Mouse (Mus musculus) thymus, postnatal 0 days (tissue): ENCODE measurements around the gene Ccdc87. TPM values are rescaled to one million over a fixed set of nuclear protein-coding genes. Genes with fewer than 3 reads are reported as not detected.

Experiments
- DNase-seq: peaks from one replicate; pipeline ENCODE4 v3.0.0-alpha.2; 2015; ENCODE audit warnings: low spot score
- polyA plus RNA-seq: library from polyadenylated mRNA; unstranded; fragments of >200 nt; fragmentation: Nextera tagmentation; extraction: Ambion mirVana; gene quantifications from 2 replicates; pipeline ENCODE4 v1.2.1, GENCODE M21; 2015

Gene Ccdc87
- 0.13 TPM in 1 of 2 replicates, not detected in the other for polyA plus RNA-seq

- DNase-seq = peak; percentile 96
Measured at GRCm38 (mm10) chr19:4839149-4839548, at the start of gene Ccdc87, which contains the start of gene Ccs. TSS of gene Ccdc87 (plus strand) at chr19:4839366. TSS of gene Ccs (minus strand) at chr19:4839332.

GRCm38 (mm10) chr19:4793281-4793830 lies 45.8 kb upstream of the Ccdc87 start:
- DNase-seq = no peak

GRCm38 (mm10) chr19:4793831-4794422 lies 45.2 kb upstream of the Ccdc87 start, which contains the start of gene Rbm4:
TSS of gene Rbm4 (minus strand) at chr19:4793901.
- peak; percentile 99 for DNase-seq

- no peak for DNase-seq
Measured at GRCm38 (mm10) chr19:4795929-4796328, 43.2 kb upstream of the Ccdc87 start.

- no peak for DNase-seq
Measured at GRCm38 (mm10) chr19:4797846-4798245, 41.3 kb upstream of the Ccdc87 start.

- DNase-seq = no peak
Measured at GRCm38 (mm10) chr19:4799083-4799482, 40.1 kb upstream of the Ccdc87 start.

GRCm38 (mm10) chr19:4802691-4803091 lies 36.5 kb upstream of the Ccdc87 start:
- DNase-seq = no peak

- no peak for DNase-seq
Measured at GRCm38 (mm10) chr19:4803283-4803682, 35.9 kb upstream of the Ccdc87 start.

- DNase-seq = no peak
Measured at GRCm38 (mm10) chr19:4810309-4810708, 28.9 kb upstream of the Ccdc87 start.

GRCm38 (mm10) chr19:4810746-4811062 lies 28.5 kb upstream of the Ccdc87 start:
- DNase-seq = no peak

GRCm38 (mm10) chr19:4811063-4811908 lies 27.9 kb upstream of the Ccdc87 start, which contains the start of the genes Gm21992 and Rbm14:
TSS of gene Gm21992 (minus strand) at chr19:4811612.
TSS of gene Rbm14 (minus strand) at chr19:4811634.
- peak; percentile 98 for DNase-seq

- DNase-seq = no peak
Measured at GRCm38 (mm10) chr19:4811909-4812242, 27.3 kb upstream of the Ccdc87 start.

GRCm38 (mm10) chr19:4812334-4812949 lies 26.7 kb upstream of the Ccdc87 start:
- peak; percentile 5 for DNase-seq

- peak; percentile 33 for DNase-seq
Measured at GRCm38 (mm10) chr19:4813015-4813414, 26.2 kb upstream of the Ccdc87 start.

GRCm38 (mm10) chr19:4817182-4817835 lies 21.9 kb upstream of the Ccdc87 start:
- DNase-seq = no peak

GRCm38 (mm10) chr19:4820678-4821303 lies 18.4 kb upstream of the Ccdc87 start:
- no peak for DNase-seq

- no peak for DNase-seq
Measured at GRCm38 (mm10) chr19:4828444-4829114, 10.6 kb upstream of the Ccdc87 start.

GRCm38 (mm10) chr19:4829156-4829555 lies 10.0 kb upstream of the Ccdc87 start:
- DNase-seq = no peak

GRCm38 (mm10) chr19:4833977-4834376 lies 5.2 kb upstream of the Ccdc87 start:
- DNase-seq = no peak

- no peak for DNase-seq
Measured at GRCm38 (mm10) chr19:4836096-4836495, 3.1 kb upstream of the Ccdc87 start.
